Mouse (Mus musculus) layer of hippocampus, postnatal 10 days (tissue): Measurements from ENCODE around the gene Disp3. TPM values are rescaled to one million over a fixed set of nuclear protein-coding genes. Genes with fewer than 3 reads are reported as not detected.

Source experiments
- DNase-seq, 2 experiments: peaks; one replicate each; pipeline ENCODE4 v3.0.0; 2021; ENCODE audit warnings: low spot score in 2 of 2
- total RNA-seq, 2 experiments: library from RNA; stranded (reverse); gene quantifications; 2 replicates each; pipeline ENCODE4 v1.2.3; 2021

Disp3 gene
- total RNA-seq, 2 experiments from 2014 or later, result 19.7 to 24.9 TPM

- DNase-seq, result peak in 1 of 2 experiments; percentile 53
Observed at GRCm38 (mm10) chr4:148291849-148292248, 4.1 kb upstream of the Disp3 start.

GRCm38 (mm10) chr4:148291080-148291479 is 3.3 kb upstream of the Disp3 start:
- no peak for DNase-seq

- DNase-seq, result peak; percentile 93 to 96
Observed at GRCm38 (mm10) chr4:148288055-148288549, 337 bp upstream of the Disp3 start.

- no peak for DNase-seq
Observed at GRCm38 (mm10) chr4:148287041-148287440, 724 bp downstream of the Disp3 start.

- peak in 1 of 2 experiments; percentile 63 for DNase-seq
Observed at GRCm38 (mm10) chr4:148286226-148287031, 1.3 kb downstream of the Disp3 start.

- DNase-seq, result no peak
Observed at GRCm38 (mm10) chr4:148284219-148284618, 3.5 kb downstream of the Disp3 start.

- no peak for DNase-seq
Observed at GRCm38 (mm10) chr4:148276816-148277491, 10.8 kb downstream of the Disp3 start.

GRCm38 (mm10) chr4:148274671-148275070 is 13.1 kb downstream of the Disp3 start:
- DNase-seq, result no peak

- DNase-seq, result no peak
Observed at GRCm38 (mm10) chr4:148273229-148273628, 14.5 kb downstream of the Disp3 start.

- DNase-seq, result no peak
Observed at GRCm38 (mm10) chr4:148271656-148272055, 16.1 kb downstream of the Disp3 start.

GRCm38 (mm10) chr4:148266973-148267507 is 20.7 kb downstream of the Disp3 start:
- DNase-seq, result no peak

GRCm38 (mm10) chr4:148259941-148260340 is 27.8 kb downstream of the Disp3 start:
- no peak for DNase-seq

- DNase-seq, result no peak
Observed at GRCm38 (mm10) chr4:148249341-148249740, 38.4 kb downstream of the Disp3 start.

- peak; percentile 47 to 63 for DNase-seq
Observed at GRCm38 (mm10) chr4:148240387-148240786, 47.4 kb downstream of the Disp3 start.

- DNase-seq, result peak; percentile 59 to 70
Observed at GRCm38 (mm10) chr4:148239474-148240130, 48.2 kb downstream of the Disp3 start.

GRCm38 (mm10) chr4:148238919-148239318 is 48.8 kb downstream of the Disp3 start:
- peak; percentile 34 for DNase-seq

GRCm38 (mm10) chr4:148238218-148238617 is 49.5 kb downstream of the Disp3 start:
- no peak for DNase-seq

- DNase-seq, result no peak
Observed at GRCm38 (mm10) chr4:148236664-148237063, 51.1 kb downstream of the Disp3 start.

GRCm38 (mm10) chr4:148233061-148233460 is 54.7 kb downstream of the Disp3 start:
- no peak for DNase-seq

- no peak for DNase-seq
Observed at GRCm38 (mm10) chr4:148232615-148233014, 55.1 kb downstream of the Disp3 start.

- DNase-seq, result no peak
Observed at GRCm38 (mm10) chr4:148232124-148232523, 55.6 kb downstream of the Disp3 start.
